Mouse (Mus musculus) gastrocnemius, adult 8-10 months (tissue): ENCODE results near the gene Tmtc4. TPM values are rescaled to one million over a fixed set of nuclear protein-coding genes. Genes with fewer than 3 reads are reported as not detected.
A peak's percentile ranks its signal among the peaks of the same experiment; 100 is the strongest.

ENCODE experiments used
- DNase-seq, 2 experiments: peaks; one replicate each; pipeline ENCODE4 v3.0.0; 2022; ENCODE audit warnings: low spot score in 2 of 2
- total RNA-seq, 4 experiments: library from RNA; stranded (reverse); gene quantifications; 2 replicates each; pipeline ENCODE4 v1.2.4; 2022

Tmtc4 gene
- total RNA-seq, result 1 to 10 TPM; 1.4 to 2.7 (median 2.2) TPM

GRCm38 (mm10) chr14:122983226-122984215, at the start of gene Tmtc4:
Gene Tmtc4 (minus strand): TSS chr14:122984035.
- peak; percentile 83 to 89 for DNase-seq

GRCm38 (mm10) chr14:123032435-123032834, 48.6 kb upstream of the Tmtc4 start:
- no peak for DNase-seq

- DNase-seq, result no peak
These were observed 44.0 kb upstream of the Tmtc4 start for GRCm38 (mm10) chr14:123027876-123028275.

GRCm38 (mm10) chr14:123022981-123023380, 39.1 kb upstream of the Tmtc4 start:
- DNase-seq, result no peak

- no peak for DNase-seq
These were observed 32.5 kb upstream of the Tmtc4 start for GRCm38 (mm10) chr14:123016310-123016709.

GRCm38 (mm10) chr14:123015687-123016086, 31.9 kb upstream of the Tmtc4 start:
- DNase-seq, result no peak

- DNase-seq, result no peak
These were observed 25.5 kb upstream of the Tmtc4 start for GRCm38 (mm10) chr14:123009108-123010018.

- no peak for DNase-seq
These were observed 24.8 kb upstream of the Tmtc4 start for GRCm38 (mm10) chr14:123008672-123009071.

- DNase-seq, result no peak
These were observed 19.9 kb upstream of the Tmtc4 start for GRCm38 (mm10) chr14:123003715-123004114.

GRCm38 (mm10) chr14:123001391-123001790, 17.6 kb upstream of the Tmtc4 start:
- DNase-seq, result no peak

- no peak for DNase-seq
These were observed 13.6 kb upstream of the Tmtc4 start for GRCm38 (mm10) chr14:122997465-122997864.

- DNase-seq, result no peak
These were observed 10.1 kb upstream of the Tmtc4 start for GRCm38 (mm10) chr14:122993935-122994334.

GRCm38 (mm10) chr14:122992937-122993336, 9.1 kb upstream of the Tmtc4 start:
- no peak for DNase-seq

- no peak for DNase-seq
These were observed 6.8 kb upstream of the Tmtc4 start for GRCm38 (mm10) chr14:122990521-122991052.

- no peak for DNase-seq
These were observed 2.6 kb upstream of the Tmtc4 start for GRCm38 (mm10) chr14:122986404-122986803.

GRCm38 (mm10) chr14:122982571-122983225, 1.1 kb downstream of the Tmtc4 start:
- DNase-seq, result peak; percentile 49 to 73

GRCm38 (mm10) chr14:122981831-122982485, 1.9 kb downstream of the Tmtc4 start:
- no peak for DNase-seq

- no peak for DNase-seq
These were observed 5.0 kb downstream of the Tmtc4 start for GRCm38 (mm10) chr14:122978871-122979270.

GRCm38 (mm10) chr14:122977797-122978140, 6.1 kb downstream of the Tmtc4 start:
- DNase-seq, result no peak

GRCm38 (mm10) chr14:122977056-122977796, 6.6 kb downstream of the Tmtc4 start:
- no peak for DNase-seq
